16 mouse cellular contexts compared by ENCODE assay signal in the genomic region with DNA sequence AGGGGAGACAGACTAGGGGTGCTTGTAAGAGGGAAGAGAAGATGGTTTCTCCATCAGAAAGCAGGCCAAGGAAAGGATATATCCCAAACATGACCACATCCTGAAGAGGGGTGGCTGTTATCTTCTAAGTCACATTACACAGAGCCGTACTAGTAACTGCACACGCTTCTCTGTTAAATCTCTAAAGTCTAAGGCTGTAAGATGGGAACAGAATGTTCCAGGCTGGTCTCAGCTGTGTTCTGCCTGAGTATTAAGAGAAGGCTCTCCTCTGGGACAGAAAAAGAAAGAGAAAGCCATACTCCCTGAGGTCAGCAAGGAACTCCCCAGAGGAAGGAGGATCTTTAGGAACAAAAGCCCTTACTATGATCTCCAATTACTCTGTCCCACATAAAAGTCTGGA. TPM values are rescaled to one million over a fixed set of nuclear protein-coding genes. Genes with fewer than 3 reads are reported as not detected.
DNase-seq lines count a peak whose midpoint lies in the region; ATAC-seq and TF ChIP-seq lines count a peak whose summit lies in the region.
"Had no signal": no experiment of that assay in that cellular context is flagged by ENCODE, and none has a peak within 500 bp of the region (broad histone marks: within the 10 kb centered on the region; RNA-seq: fewer than 3 reads in every experiment).

No protein-coding gene starts in this region.

- no peak for TF ChIP-seq CTCF in hindbrain, postnatal 0 days (IDR thresholded peaks at IDR 0.05; ENCODE audit: low read depth)
- no peak for TF ChIP-seq CTCF in stomach, postnatal 0 days (IDR thresholded peaks at IDR 0.05; ENCODE audit: low read depth)

- no peaks in the 10 kb centered on the region for H3K27me3 ChIP-seq in hindbrain, embryonic 11.5 days (ENCODE audit: control insufficient read depth, insufficient read depth, low read length)
- no peaks in the 10 kb centered on the region for H3K27me3 ChIP-seq in hindbrain, postnatal 0 days (ENCODE audit: insufficient read depth, low read length)
- no peaks in the 10 kb centered on the region for H3K27me3 ChIP-seq in neural tube, embryonic 11.5 days (ENCODE audit: control insufficient read depth, insufficient read depth, low read length)
- no peaks in the 10 kb centered on the region for H3K27me3 ChIP-seq in neural tube, embryonic 15.5 days (replicated peaks)
- no peaks in the 10 kb centered on the region for H3K27me3 ChIP-seq in stomach, postnatal 0 days (ENCODE audit: control insufficient read depth, insufficient read depth, low read length)

- H3K9ac ChIP-seq in hindbrain, embryonic 11.5 days (ENCODE audit: low read depth, low read length), result no peak overlapping the region
- no peak overlapping the region for H3K9ac ChIP-seq in hindbrain, postnatal 0 days (replicated peaks; ENCODE audit: low read length)
- no peak overlapping the region for H3K9ac ChIP-seq in neural tube, embryonic 11.5 days (ENCODE audit: low read length)
- no peak overlapping the region for H3K9ac ChIP-seq in neural tube, embryonic 15.5 days (replicated peaks)
- no peak overlapping the region for H3K9ac ChIP-seq in stomach, postnatal 0 days (ENCODE audit: low read length)
- H3K9ac ChIP-seq: forebrain, embryonic 13.5 days had no signal

- WGBS in hindbrain, embryonic 11.5 days, result 94% methylated on average over 2 of the region's 2 CpGs
- WGBS in hindbrain, postnatal 0 days, result 90% methylated on average over 2 of the region's 2 CpGs
- 87% methylated on average over 2 of the region's 2 CpGs for WGBS in neural tube, embryonic 11.5 days
- WGBS in neural tube, embryonic 15.5 days, result 52% methylated on average over 2 of the region's 2 CpGs
- 74% methylated on average over 2 of the region's 2 CpGs for WGBS in stomach, postnatal 0 days

- no peak for ATAC-seq in hindbrain, embryonic 11.5 days (ENCODE audit: low FRiP score)
- no peak for ATAC-seq in hindbrain, postnatal 0 days
- no peak for ATAC-seq in neural tube, embryonic 11.5 days (ENCODE audit: insufficient read depth, low FRiP score, low TSS enrichment)
- ATAC-seq in neural tube, embryonic 15.5 days (ENCODE audit: low FRiP score), result no peak
- ATAC-seq in stomach, postnatal 0 days (ENCODE audit: low FRiP score, low TSS enrichment), result 0 out of 2 replicates have a peak, but pooled peaks have one; percentile 40
- ATAC-seq: forebrain, embryonic 13.5 days; intestine, embryonic 16.5 days had no signal

- no peak overlapping the region for H3K4me3 ChIP-seq in hindbrain, embryonic 11.5 days (ENCODE audit: low read depth, low read length)
- H3K4me3 ChIP-seq in hindbrain, postnatal 0 days (ENCODE audit: low read length), result no peak overlapping the region
- H3K4me3 ChIP-seq in neural tube, embryonic 11.5 days (ENCODE audit: low read depth, low read length), result no peak overlapping the region
- no peak overlapping the region for H3K4me3 ChIP-seq in neural tube, embryonic 15.5 days (replicated peaks)
- H3K4me3 ChIP-seq in stomach, postnatal 0 days (ENCODE audit: low read depth, low read length), result no peak overlapping the region
- H3K4me3 ChIP-seq: forebrain, embryonic 13.5 days had no signal

- intact Hi-C loops in heart, postnatal 25 days (cut with DNase I), result no loop called here

- H3K4me1 ChIP-seq in hindbrain, embryonic 11.5 days (replicated peaks; ENCODE audit: control insufficient read depth, insufficient read depth, low read length), result peaks cover 6% of the 10 kb centered on the region
- H3K4me1 ChIP-seq in hindbrain, postnatal 0 days (ENCODE audit: insufficient read depth, low read length), result no peaks in the 10 kb centered on the region; the same call in 1 of the 2 replicates
- peaks cover 18% of the 10 kb centered on the region for H3K4me1 ChIP-seq in neural tube, embryonic 11.5 days (ENCODE audit: control insufficient read depth, insufficient read depth, low read length)
- peaks cover 35% of the 10 kb centered on the region for H3K4me1 ChIP-seq in neural tube, embryonic 15.5 days
- H3K4me1 ChIP-seq in stomach, postnatal 0 days (replicated peaks; ENCODE audit: control insufficient read depth, insufficient read depth), result no peaks in the 10 kb centered on the region; the same call in 1 of the 2 replicates

- TF ChIP-seq EP300 in stomach, postnatal 0 days (optimal IDR thresholded peaks at IDR 0.05), result no peak

- no peak overlapping the region for H3K4me2 ChIP-seq in hindbrain, embryonic 11.5 days (replicated peaks; ENCODE audit: low read depth, low read length)
- no peak overlapping the region for H3K4me2 ChIP-seq in hindbrain, postnatal 0 days (ENCODE audit: low read depth, low read length)
- H3K4me2 ChIP-seq in neural tube, embryonic 11.5 days (ENCODE audit: low read depth), result no peak overlapping the region
- no peak overlapping the region for H3K4me2 ChIP-seq in neural tube, embryonic 15.5 days
- no peak overlapping the region for H3K4me2 ChIP-seq in stomach, postnatal 0 days (replicated peaks; ENCODE audit: low read depth)
- H3K4me2 ChIP-seq: forebrain, embryonic 13.5 days; midbrain, embryonic 11.5 days had no signal

- H3K36me3 ChIP-seq in hindbrain, embryonic 11.5 days (ENCODE audit: control insufficient read depth, insufficient read depth, low read length), result no peaks in the 10 kb centered on the region
- no peaks in the 10 kb centered on the region for H3K36me3 ChIP-seq in hindbrain, postnatal 0 days (ENCODE audit: insufficient read depth, low read length)
- no peaks in the 10 kb centered on the region for H3K36me3 ChIP-seq in neural tube, embryonic 11.5 days (ENCODE audit: control insufficient read depth, insufficient read depth, low read length)
- no peaks in the 10 kb centered on the region for H3K36me3 ChIP-seq in neural tube, embryonic 15.5 days
- H3K36me3 ChIP-seq in stomach, postnatal 0 days (ENCODE audit: control insufficient read depth, insufficient read depth, low read length), result no peaks in the 10 kb centered on the region

- no peaks in the 10 kb centered on the region for H3K9me3 ChIP-seq in hindbrain, embryonic 11.5 days (ENCODE audit: control insufficient read depth, low read length)
- H3K9me3 ChIP-seq in hindbrain, postnatal 0 days (ENCODE audit: low read length), result no peaks in the 10 kb centered on the region
- H3K9me3 ChIP-seq in neural tube, embryonic 11.5 days (ENCODE audit: control insufficient read depth, low read length), result no peaks in the 10 kb centered on the region
- H3K9me3 ChIP-seq in neural tube, embryonic 15.5 days (replicated peaks), result no peaks in the 10 kb centered on the region
- no peaks in the 10 kb centered on the region for H3K9me3 ChIP-seq in stomach, postnatal 0 days (ENCODE audit: control insufficient read depth, low read length)
- H3K9me3 ChIP-seq: forebrain, embryonic 13.5 days had no signal

- no peak for DNase-seq in hindbrain, embryonic 11.5 days (ENCODE audit: low spot score)
- no peak for DNase-seq in hindbrain, postnatal 0 days (ENCODE audit: low spot score)
- DNase-seq in neural tube, embryonic 11.5 days (ENCODE audit: low spot score), result no peak
- DNase-seq in heart, postnatal 25 days (ENCODE audit: low spot score), result peak; percentile 10
- no peak for DNase-seq in stomach, postnatal 0 days (ENCODE audit: low spot score)
- DNase-seq in natural killer cell, adult 2 months (ENCODE audit: low spot score in 2 of 2), result no peak
- DNase-seq: adrenal gland, postnatal 14 days; cerebellum, adult 18-20 months; gastrocnemius, postnatal 36 days; spleen, adult 18-20 months had no signal

- peak overlapping the region; percentile 70 for H3K27ac ChIP-seq in hindbrain, embryonic 11.5 days (ENCODE audit: low read depth, low read length)
- no peak overlapping the region for H3K27ac ChIP-seq in hindbrain, postnatal 0 days
- H3K27ac ChIP-seq in neural tube, embryonic 11.5 days (ENCODE audit: low read depth, low read length), result peak overlapping the region; percentile 46; the same call in 1 of the 2 replicates
- no peak overlapping the region for H3K27ac ChIP-seq in neural tube, embryonic 15.5 days (replicated peaks)
- H3K27ac ChIP-seq in stomach, postnatal 0 days (replicated peaks), result 0 out of 2 replicates have a peak overlapping the region, but pooled peaks have one; percentile 13
- H3K27ac ChIP-seq: forebrain, embryonic 13.5 days had no signal

RNA-seq across cellular contexts. Expression of a gene that starts 35.7 kb away (rescaled TPM):
- 0.06 and 0.08 TPM in 2 replicates for polyA plus RNA-seq in hindbrain, embryonic 11.5 days (2014; fragmentation: Nextera tagmentation; extraction: Ambion mirVana)
- total RNA-seq in hindbrain, postnatal 0 days (2014; rRNA removed), result not detected in 2 replicates
- polyA plus RNA-seq in hindbrain, postnatal 0 days (2015; fragmentation: Nextera tagmentation; extraction: Ambion mirVana), result not detected in 2 replicates
- polyA plus RNA-seq in neural tube, embryonic 11.5 days (2014; fragmentation: Nextera tagmentation; extraction: Ambion mirVana), result not detected in 2 replicates
- polyA plus RNA-seq in neural tube, embryonic 15.5 days (2015; fragmentation: Nextera tagmentation; extraction: Ambion mirVana), result not detected in 2 replicates
- under 1 TPM in 1 of 2 experiments, not detected in 1; 0.17 TPM for total RNA-seq in heart, postnatal 25 days (2021)
- polyA plus RNA-seq in stomach, postnatal 0 days (2015; fragmentation: Nextera tagmentation; extraction: Ambion mirVana), result 0.12 TPM in 1 of 2 replicates, not detected in the other
- total RNA-seq: gastrocnemius, postnatal 36 days; layer of hippocampus, postnatal 14 days had no signal
- polyA plus RNA-seq: embryonic facial prominence, embryonic 11.5 days; forebrain, embryonic 13.5 days; intestine, embryonic 16.5 days; midbrain, embryonic 11.5 days had no signal

RNA-seq across cellular contexts. Expression of a gene that starts 36.3 kb away (rescaled TPM):
- polyA plus RNA-seq in hindbrain, embryonic 11.5 days (2014; fragmentation: Nextera tagmentation; extraction: Ambion mirVana), result 208 and 223 TPM in 2 replicates
- total RNA-seq in hindbrain, postnatal 0 days (2014; rRNA removed), result 69.7 and 70.1 TPM in 2 replicates
- 33.3 and 33.7 TPM in 2 replicates for polyA plus RNA-seq in hindbrain, postnatal 0 days (2015; fragmentation: Nextera tagmentation; extraction: Ambion mirVana)
- polyA plus RNA-seq in neural tube, embryonic 11.5 days (2014; fragmentation: Nextera tagmentation; extraction: Ambion mirVana), result 200 and 203 TPM in 2 replicates
- polyA plus RNA-seq in neural tube, embryonic 15.5 days (2015; fragmentation: Nextera tagmentation; extraction: Ambion mirVana), result 48.1 and 51.3 TPM in 2 replicates
- 100 to 1,000 TPM; 144 to 184 TPM for total RNA-seq in heart, postnatal 25 days (2021)
- 24.3 and 26.7 TPM in 2 replicates for polyA plus RNA-seq in stomach, postnatal 0 days (2015; fragmentation: Nextera tagmentation; extraction: Ambion mirVana)

Comparison
In these comparisons a context has a peak if more than half of its experiments do, and no peak if none do; other contexts are left out.
1. H3K27ac ChIP-seq: peak in hindbrain, embryonic 11.5 days (single experiment), neural tube, embryonic 11.5 days (single experiment) and stomach, postnatal 0 days (single experiment); none in hindbrain, postnatal 0 days (single experiment) and neural tube, embryonic 15.5 days (single experiment).